Mouse (Mus musculus) lung, postnatal 0 days (tissue): ENCODE data around the gene Hs6st3.

Experiments
- CTCF ChIP-seq: IDR thresholded peaks from 2 replicates; pipeline ENCODE4 v1.5.1; 2016; ENCODE audit warnings: antibody characterized with exemption, mild to moderate bottlenecking
- EP300 ChIP-seq: IDR thresholded peaks from 2 replicates; pipeline ENCODE4 v1.6.1; 2016; ENCODE audit warnings: antibody characterized with exemption, mild to moderate bottlenecking, control low read depth

- no peak for TF ChIP-seq CTCF
- no peak for TF ChIP-seq EP300
These were observed 651.3 kb downstream of the Hs6st3 start for GRCm38 (mm10) chr14:119789457-119789856.
